Comparison of ENCODE assay signal across 9 mouse cellular contexts in genomic region chr3:36209776-36210555, GRCm38 (mm10). TPM values are rescaled to one million over a fixed set of nuclear protein-coding genes. Genes with fewer than 3 reads are reported as not detected.
DNase-seq lines count a peak whose midpoint lies in the region; TF ChIP-seq lines count a peak whose summit lies in the region.
"Had no signal": no experiment of that assay in that cellular context is flagged by ENCODE, and none has a peak within 500 bp of the region (broad histone marks: within the 10 kb centered on the region; RNA-seq: fewer than 3 reads in every experiment).

No protein-coding gene starts in this region.

- H3K4me1 ChIP-seq in lung, adult 2 months (ENCODE audit: control insufficient read depth, insufficient read depth, low read length): no peaks in the 10 kb centered on the region
- H3K4me1 ChIP-seq in thymus, adult 2 months (replicated peaks; ENCODE audit: control insufficient read depth, insufficient read depth, low read length): no peaks in the 10 kb centered on the region

- TF ChIP-seq CTCF in lung, adult 2 months (IDR thresholded peaks at IDR 0.05; ENCODE audit: insufficient read depth, low read length): no peak
- no peak for TF ChIP-seq CTCF in thymus, adult 2 months (IDR thresholded peaks at IDR 0.05; ENCODE audit: borderline replicate concordance, control insufficient read depth, extremely low read depth, insufficient read depth, low read length, poor library complexity)

- H3K36me3 ChIP-seq in thymus, adult 2 months (ENCODE audit: control insufficient read depth, insufficient read depth, low read length): no peaks in the 10 kb centered on the region

- WGBS in lung, adult 2 months: 45% methylated on average over 11 of the region's 11 CpGs
- 66% methylated on average over 11 of the region's 11 CpGs for WGBS in thymus, adult 2 months

- no peak overlapping the region for H3K27ac ChIP-seq in thymus, adult 2 months (ENCODE audit: control insufficient read depth, insufficient read depth, low read length)

- no peak for TF ChIP-seq POLR2A in lung, adult 2 months (IDR thresholded peaks at IDR 0.05; ENCODE audit: borderline replicate concordance, extremely low read depth, low read depth, low read length)
- TF ChIP-seq POLR2A in thymus, adult 2 months (IDR thresholded peaks at IDR 0.05; ENCODE audit: control insufficient read depth, extremely low read depth, insufficient read depth, low read length, poor library complexity): no peak

- no peak overlapping the region for H3K4me3 ChIP-seq in lung, adult 2 months (replicated peaks; ENCODE audit: extremely low read depth, low read depth, low read length)
- no peak overlapping the region for H3K4me3 ChIP-seq in thymus, adult 2 months (ENCODE audit: control insufficient read depth, insufficient read depth, low read length)

- peak; percentile 63 for DNase-seq in layer of hippocampus, adult 11-12 months (ENCODE audit: low spot score)
- DNase-seq in layer of hippocampus, postnatal 36 days: no peak
- DNase-seq in adipocyte (ENCODE audit: low spot score): peak; percentile 82
- peak; percentile 19 for DNase-seq in embryo, embryonic 9.5 days (ENCODE audit: extremely low spot score)
- peak; percentile 48 for DNase-seq in induced T-regulatory cell, adult 2 months (ENCODE audit: low read depth)
- DNase-seq in lung, adult 2 months: peak; percentile 6
- peak; percentile 33 for DNase-seq in retina, postnatal 7 days (ENCODE audit: low read depth, low spot score)
- no peak for DNase-seq in thymus, adult 2 months

- no peaks in the 10 kb centered on the region for H3K27me3 ChIP-seq in thymus, adult 2 months (ENCODE audit: control insufficient read depth, insufficient read depth, low read length)

RNA-seq across cellular contexts. Expression of gene Qrfpr, which starts 12.1 kb away (rescaled TPM):
- total RNA-seq in layer of hippocampus, postnatal 36 days (2021): 1 to 10 TPM; 1.1 to 1.3 TPM
- not detected in 2 replicates for polyA plus RNA-seq in lung, adult 2 months (2012; rRNA removed)
- 1.2 and 1.5 TPM in 2 replicates for polyA plus RNA-seq in thymus, adult 2 months (2012; rRNA removed)
- polyA plus RNA-seq: testis, adult 2 months had no signal

RNA-seq across cellular contexts. Expression of gene D3Ertd254e, which starts 59.1 kb away (rescaled TPM):
- 10 to 100 TPM; 17.1 to 19.4 TPM for total RNA-seq in layer of hippocampus, postnatal 36 days (2021)
- 0.96 and 1.2 TPM in 2 replicates for polyA plus RNA-seq in lung, adult 2 months (2012; rRNA removed)
- 1.3 and 1.4 TPM in 2 replicates for polyA plus RNA-seq in thymus, adult 2 months (2012; rRNA removed)

Comparison
In these comparisons a context has a peak if more than half of its experiments do, and no peak if none do; other contexts are left out.
1. DNase-seq: peak in layer of hippocampus, adult 11-12 months (single experiment), adipocyte (single experiment), embryo, embryonic 9.5 days (single experiment), induced T-regulatory cell, adult 2 months (single experiment), lung, adult 2 months (single experiment) and retina, postnatal 7 days (single experiment); none in layer of hippocampus, postnatal 36 days (0 of 2) and thymus, adult 2 months (single experiment).